Mouse (Mus musculus): ENCODE measurements around the gene Phldb2. TPM values are rescaled to one million over a fixed set of nuclear protein-coding genes. Genes with fewer than 3 reads are reported as not detected.

Gene Phldb2
- polyA plus RNA-seq, 1 experiment from 2014 or later: 9.5 TPM

GRCm38 (mm10) chr16:45758726-45759269 is 194.6 kb downstream of the Phldb2 start:
- H3K9ac ChIP-seq (ENCODE audit: low read depth, low read length): no peak overlapping the region
- H3K36me3 ChIP-seq (ENCODE audit: control insufficient read depth, insufficient read depth): no peaks in the 10 kb centered on the region
- no peaks in the 10 kb centered on the region for H3K9me3 ChIP-seq (ENCODE audit: control insufficient read depth)
- ATAC-seq: no peak
- TF ChIP-seq CTCF (IDR thresholded peaks at IDR 0.05; ENCODE audit: low read depth): no peak
- 84% methylated on average over 9 of the region's 9 CpGs for WGBS
- H3K27me3 ChIP-seq (replicated peaks; ENCODE audit: control insufficient read depth, insufficient read depth, low read length): no peaks in the 10 kb centered on the region
- no peak overlapping the region for H3K4me3 ChIP-seq (ENCODE audit: low read depth, low read length)
- H3K4me1 ChIP-seq (replicated peaks; ENCODE audit: control insufficient read depth, insufficient read depth, low read length): no peaks in the 10 kb centered on the region
- no peak overlapping the region for H3K27ac ChIP-seq (ENCODE audit: low read depth, low read length)
- no peak overlapping the region for H3K4me2 ChIP-seq (replicated peaks; ENCODE audit: low read depth)

DNA sequence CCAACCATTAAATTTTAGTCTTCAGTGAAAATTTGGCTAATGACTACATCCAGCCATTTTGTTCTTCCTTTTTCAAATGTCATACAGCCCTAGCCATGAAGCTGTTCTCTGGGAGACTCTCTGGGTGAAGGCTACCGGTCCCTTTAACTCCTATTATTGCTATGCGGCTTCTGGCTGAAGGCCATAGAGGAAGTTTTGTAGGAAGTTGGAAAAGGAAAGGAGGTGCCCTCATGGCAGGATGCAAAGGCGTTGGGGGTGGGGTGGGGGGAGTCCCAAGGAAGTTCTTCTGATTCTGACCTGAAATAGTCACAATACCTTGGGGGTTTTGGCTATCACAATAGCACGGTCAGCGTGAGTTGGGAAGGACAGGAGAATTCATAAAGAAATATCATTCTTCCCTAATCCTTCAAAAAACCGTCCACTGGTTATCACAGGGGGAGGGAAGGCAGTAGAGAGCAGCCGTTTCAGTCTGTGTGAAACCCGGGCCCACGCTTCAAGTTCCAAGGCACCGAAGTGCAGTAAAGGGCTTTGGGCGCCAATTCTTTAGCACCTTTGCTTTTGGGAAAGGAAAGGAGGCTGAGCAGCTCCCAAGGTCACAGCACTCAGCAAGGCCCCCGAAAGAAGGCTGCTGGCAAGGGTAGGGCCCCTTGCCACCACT is 195.8 kb downstream of the Phldb2 start:
- ATAC-seq: no peak
- WGBS: 81% methylated on average over 12 of the region's 12 CpGs
- Histone ChIP-seq H3K36me3 (ENCODE audit: control insufficient read depth, insufficient read depth) (no peaks in the 10 kb centered on the region), H3K27me3 (replicated peaks; ENCODE audit: control insufficient read depth, insufficient read depth, low read length) (no peaks in the 10 kb centered on the region), H3K9me3 (ENCODE audit: control insufficient read depth) (no peaks in the 10 kb centered on the region), H3K4me2 (replicated peaks; ENCODE audit: low read depth) (no peak overlapping the region), H3K9ac (ENCODE audit: low read depth, low read length) (no peak overlapping the region), H3K4me1 (replicated peaks; ENCODE audit: control insufficient read depth, insufficient read depth, low read length) (no peaks in the 10 kb centered on the region), H3K27ac (ENCODE audit: low read depth, low read length) (peak overlapping the region; percentile 28; the same call in 1 of the 2 replicates), H3K4me3 (ENCODE audit: low read depth, low read length) (no peak overlapping the region)
- TF ChIP-seq CTCF (IDR thresholded peaks at IDR 0.05; ENCODE audit: low read depth): no peak

DNA sequence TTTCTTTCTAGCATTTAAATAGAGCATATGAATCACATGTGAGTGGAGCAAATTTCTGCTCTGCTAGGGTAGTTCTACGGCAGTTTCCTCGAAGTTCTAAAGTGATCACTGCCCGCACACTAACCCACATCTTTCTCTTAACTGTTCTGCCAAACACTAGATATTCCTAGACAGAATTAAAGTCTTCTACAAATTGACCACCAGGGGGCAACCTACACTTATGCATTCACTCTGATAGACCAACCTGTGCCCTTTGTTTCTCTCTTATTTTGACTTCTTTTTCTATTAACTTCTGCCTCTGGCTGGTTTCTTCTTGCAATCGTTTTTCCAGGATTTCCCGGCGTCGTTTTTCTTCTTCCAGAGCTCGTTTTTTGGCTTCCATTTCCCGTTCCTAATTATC is 196.5 kb downstream of the Phldb2 start:
- 34% methylated on average over 9 of the region's 9 CpGs for whole genome bisulfite sequencing

GRCm38 (mm10) chr16:45743591-45744144 is 209.7 kb downstream of the Phldb2 start:
- H3K9me3 ChIP-seq (ENCODE audit: control insufficient read depth): no peaks in the 10 kb centered on the region
- no peaks in the 10 kb centered on the region for H3K27me3 ChIP-seq (replicated peaks; ENCODE audit: control insufficient read depth, insufficient read depth, low read length)
- H3K4me3 ChIP-seq (ENCODE audit: low read depth, low read length): no peak overlapping the region
- H3K4me2 ChIP-seq (replicated peaks; ENCODE audit: low read depth): peak overlapping the region; percentile 76
- H3K27ac ChIP-seq (ENCODE audit: low read depth, low read length): no peak overlapping the region
- 60% methylated on average over 4 of the region's 4 CpGs for WGBS
- no peaks in the 10 kb centered on the region for H3K36me3 ChIP-seq (ENCODE audit: control insufficient read depth, insufficient read depth)
- no peaks in the 10 kb centered on the region for H3K4me1 ChIP-seq (replicated peaks; ENCODE audit: control insufficient read depth, insufficient read depth, low read length)
- peak; percentile 13; the same call in 1 of the 2 replicates for TF ChIP-seq CTCF (IDR thresholded peaks at IDR 0.05; ENCODE audit: low read depth)
- no peak for ATAC-seq
- no peak overlapping the region for H3K9ac ChIP-seq (ENCODE audit: low read depth, low read length)

More for the DNA sequence above, 196.5 kb downstream of the Phldb2 start:
- H3K36me3 ChIP-seq (ENCODE audit: control insufficient read depth, insufficient read depth): 0 out of 2 replicates have a peak, but pooled peaks cover under 1% of the 10 kb centered on the region
- no peaks in the 10 kb centered on the region for H3K27me3 ChIP-seq (replicated peaks; ENCODE audit: control insufficient read depth, insufficient read depth, low read length)
- H3K9me3 ChIP-seq (ENCODE audit: control insufficient read depth): no peaks in the 10 kb centered on the region
- H3K4me2 ChIP-seq (replicated peaks; ENCODE audit: low read depth): no peak overlapping the region
- H3K4me3 ChIP-seq (ENCODE audit: low read depth, low read length): no peak overlapping the region
- no peak overlapping the region for H3K9ac ChIP-seq (ENCODE audit: low read depth, low read length)
- peak; percentile 85 for TF ChIP-seq CTCF (IDR thresholded peaks at IDR 0.05; ENCODE audit: low read depth)
- ATAC-seq: 0 out of 2 replicates have a peak, but pooled peaks have one; percentile 49
- no peaks in the 10 kb centered on the region for H3K4me1 ChIP-seq (replicated peaks; ENCODE audit: control insufficient read depth, insufficient read depth, low read length)
- no peak overlapping the region for H3K27ac ChIP-seq (ENCODE audit: low read depth, low read length)

DNA sequence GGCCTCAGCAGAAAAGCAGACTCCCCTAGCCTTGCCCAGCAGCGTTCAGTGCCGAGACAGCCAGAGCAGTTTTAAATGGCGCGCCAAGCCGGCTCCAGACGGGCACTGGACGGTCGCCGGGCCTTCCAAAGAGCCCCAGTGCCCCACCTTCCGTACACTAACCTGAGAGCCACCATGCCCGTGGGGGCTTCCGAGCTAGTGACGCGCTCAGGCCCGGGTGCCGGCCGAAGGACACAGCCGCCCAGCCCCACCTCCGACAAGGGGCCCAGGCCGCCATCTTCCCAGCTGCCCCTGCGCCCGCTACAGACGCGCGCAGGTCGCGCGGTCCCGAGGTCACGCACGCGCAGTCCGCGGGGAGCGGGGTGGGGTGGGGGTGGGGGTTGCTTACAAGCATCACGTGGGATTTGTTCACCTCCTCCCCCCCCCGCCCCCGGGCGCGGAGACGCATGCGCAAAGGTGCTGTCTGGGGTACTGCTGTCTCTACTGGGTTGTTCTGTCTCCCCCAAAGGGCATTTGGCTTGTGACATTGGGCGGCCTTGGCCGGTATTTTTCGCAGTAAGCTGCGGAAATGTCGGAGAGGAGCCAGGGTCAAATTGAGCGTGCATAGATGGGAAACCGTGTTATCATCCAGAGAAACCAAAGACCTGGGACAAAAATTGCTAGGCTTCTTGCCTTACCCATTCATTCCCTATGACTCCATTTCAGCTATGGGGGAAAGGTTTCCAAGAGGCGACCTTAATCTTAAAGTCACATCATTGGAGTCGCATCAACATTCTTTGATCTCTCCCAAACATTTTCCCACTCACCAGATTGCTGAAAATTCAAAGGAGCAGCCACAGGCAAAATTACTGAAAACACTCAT is 210.6 kb downstream of the Phldb2 start, which contains the start of gene Abhd10:
TSS of gene Abhd10 (minus strand) at position 341 of the 862 bp plus-strand sequence.
- Histone ChIP-seq H3K27me3 (replicated peaks; ENCODE audit: control insufficient read depth, insufficient read depth, low read length) (no peaks in the 10 kb centered on the region), H3K9ac (ENCODE audit: low read depth, low read length) (peak within 1 kb of the TSS; percentile 90), H3K27ac (ENCODE audit: low read depth, low read length) (peak within 1 kb of the TSS; percentile 90), H3K4me2 (replicated peaks; ENCODE audit: low read depth) (peak within 1 kb of the TSS; percentile 76), H3K4me3 (ENCODE audit: low read depth, low read length) (peak within 1 kb of the TSS; percentile 86), H3K9me3 (ENCODE audit: control insufficient read depth) (no peaks in the 10 kb centered on the region), H3K4me1 (replicated peaks; ENCODE audit: control insufficient read depth, insufficient read depth, low read length) (no peaks in the 10 kb centered on the region), H3K36me3 (ENCODE audit: control insufficient read depth, insufficient read depth) (no peaks in the 10 kb centered on the region)
- WGBS: under 1% methylated on average over 51 of the region's 51 CpGs
- no peak for TF ChIP-seq CTCF (IDR thresholded peaks at IDR 0.05; ENCODE audit: low read depth)
- ATAC-seq: peak; percentile 99

DNA sequence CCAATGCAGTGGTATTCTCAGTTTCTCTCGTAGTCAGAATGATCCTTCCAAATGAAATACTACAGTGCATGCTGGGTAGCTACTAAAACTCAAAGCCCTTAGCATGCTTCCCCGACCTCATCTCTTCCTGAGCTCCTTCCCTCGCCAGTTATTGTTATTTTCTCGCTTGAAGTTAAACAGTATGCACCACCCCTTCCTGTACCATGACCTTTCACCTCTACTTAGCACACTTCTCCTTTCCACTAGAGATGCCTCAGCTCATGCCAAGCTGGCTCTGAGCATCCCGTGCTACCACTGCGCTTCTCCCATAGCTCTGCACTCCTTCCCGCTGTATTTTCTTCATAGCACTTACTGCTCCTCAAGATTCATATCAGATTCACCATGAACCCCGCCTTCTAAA is 215.5 kb downstream of the Phldb2 start:
- Histone ChIP-seq H3K4me2 (replicated peaks; ENCODE audit: low read depth) (no peak overlapping the region), H3K36me3 (ENCODE audit: control insufficient read depth, insufficient read depth) (peaks cover 40% of the 10 kb centered on the region), H3K27me3 (replicated peaks; ENCODE audit: control insufficient read depth, insufficient read depth, low read length) (no peaks in the 10 kb centered on the region), H3K9ac (ENCODE audit: low read depth, low read length) (no peak overlapping the region), H3K4me1 (replicated peaks; ENCODE audit: control insufficient read depth, insufficient read depth, low read length) (no peaks in the 10 kb centered on the region), H3K4me3 (ENCODE audit: low read depth, low read length) (no peak overlapping the region), H3K27ac (ENCODE audit: low read depth, low read length) (no peak overlapping the region), H3K9me3 (ENCODE audit: control insufficient read depth) (no peaks in the 10 kb centered on the region)
- 85% methylated on average over 8 of the region's 8 CpGs for WGBS
- ATAC-seq: no peak
- TF ChIP-seq CTCF (IDR thresholded peaks at IDR 0.05; ENCODE audit: low read depth): no peak

Measured in intestine, postnatal 0 days (tissue).